Mouse (Mus musculus) monocyte, adult 2 months (primary cell): ENCODE measurements around the gene Gda.
A peak's percentile ranks its signal among the peaks of the same experiment; 100 is the strongest.

Experiments
- DNase-seq, 2 experiments: peaks; one replicate each; pipeline ENCODE4 v3.0.0; 2022; ENCODE audit warnings: low spot score in 2 of 2, low read depth in 1 of 2

Gda gene

GRCm38 (mm10) chr19:21473345-21473744 is at the start of gene Gda:
Gene Gda, minus strand, starts transcription at chr19:21473445.
- no peak for DNase-seq

GRCm38 (mm10) chr19:21520280-21520679 is 47.0 kb upstream of the Gda start:
- no peak for DNase-seq

DNA sequence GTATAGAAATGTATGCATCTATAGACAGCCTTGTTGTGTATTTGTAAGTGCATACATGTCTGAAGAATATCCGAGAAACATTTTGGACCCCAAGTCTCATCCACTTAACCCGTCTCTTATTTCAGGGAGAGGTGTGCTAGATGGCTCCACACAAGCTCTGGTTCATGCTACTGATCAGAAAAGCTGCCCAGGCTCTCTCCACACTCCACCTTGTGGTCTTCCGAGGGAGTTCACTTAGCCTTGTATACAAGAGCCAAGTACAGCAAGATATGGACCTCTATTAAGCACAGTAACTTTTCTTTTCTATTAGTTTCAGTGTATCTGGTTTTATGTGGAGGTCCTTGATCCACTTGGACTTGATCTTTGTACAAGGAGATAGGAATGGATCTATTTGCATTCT is 36.9 kb upstream of the Gda start:
- peak in 1 of 2 experiments; percentile 9 for DNase-seq

DNA sequence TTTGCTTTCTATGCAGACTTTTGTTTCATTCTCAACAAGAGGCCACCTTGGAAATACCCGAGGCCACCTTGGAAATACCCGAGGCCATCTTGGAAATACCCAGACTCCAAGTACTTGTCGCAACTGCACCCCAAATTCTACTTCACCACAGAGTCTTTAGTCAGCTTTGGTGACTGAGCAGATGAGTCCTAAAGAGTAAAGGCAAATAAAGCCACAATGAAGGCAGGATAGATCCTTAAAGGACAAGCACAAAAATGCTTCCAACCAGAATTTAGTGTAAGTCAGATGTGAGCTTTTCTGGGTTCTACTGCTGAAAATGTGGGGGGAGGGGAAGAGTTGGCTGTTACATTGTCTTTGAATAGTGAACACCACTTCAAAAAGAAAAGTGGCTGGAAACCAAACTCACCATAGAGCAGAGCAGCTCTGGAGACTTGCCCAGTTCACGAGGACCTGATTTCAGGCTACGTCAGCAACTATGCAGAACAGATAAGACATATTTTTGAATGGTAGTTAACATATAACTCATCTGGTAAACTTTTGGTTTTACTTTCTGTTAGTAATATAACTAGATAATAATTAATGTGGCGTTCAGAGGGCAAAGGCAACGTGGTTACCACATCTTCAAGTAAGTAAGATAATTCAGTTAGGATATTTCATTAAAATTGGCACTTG is 34.5 kb upstream of the Gda start:
- DNase-seq = no peak

DNA sequence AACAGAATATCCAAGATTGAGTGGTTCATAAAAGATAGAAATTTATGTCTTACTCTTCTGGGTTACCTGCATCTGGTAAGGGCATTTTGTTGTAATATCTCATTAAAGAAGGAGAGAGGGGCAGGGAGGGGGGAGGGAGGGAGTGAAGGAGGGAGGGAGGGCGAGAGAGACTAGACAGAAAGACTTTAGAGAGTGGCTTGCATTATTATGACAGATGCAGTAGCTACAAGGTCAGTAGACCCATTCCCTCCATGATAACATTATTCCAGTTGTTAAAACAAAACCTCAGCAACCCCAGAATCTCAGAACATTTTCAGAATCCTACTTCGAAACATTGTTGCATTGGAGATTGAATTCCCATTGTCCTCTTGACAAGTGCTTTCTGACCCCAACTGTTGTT is 33.9 kb upstream of the Gda start:
- DNase-seq = no peak

GRCm38 (mm10) chr19:21504716-21505115 is 31.5 kb upstream of the Gda start:
- no peak for DNase-seq

DNA sequence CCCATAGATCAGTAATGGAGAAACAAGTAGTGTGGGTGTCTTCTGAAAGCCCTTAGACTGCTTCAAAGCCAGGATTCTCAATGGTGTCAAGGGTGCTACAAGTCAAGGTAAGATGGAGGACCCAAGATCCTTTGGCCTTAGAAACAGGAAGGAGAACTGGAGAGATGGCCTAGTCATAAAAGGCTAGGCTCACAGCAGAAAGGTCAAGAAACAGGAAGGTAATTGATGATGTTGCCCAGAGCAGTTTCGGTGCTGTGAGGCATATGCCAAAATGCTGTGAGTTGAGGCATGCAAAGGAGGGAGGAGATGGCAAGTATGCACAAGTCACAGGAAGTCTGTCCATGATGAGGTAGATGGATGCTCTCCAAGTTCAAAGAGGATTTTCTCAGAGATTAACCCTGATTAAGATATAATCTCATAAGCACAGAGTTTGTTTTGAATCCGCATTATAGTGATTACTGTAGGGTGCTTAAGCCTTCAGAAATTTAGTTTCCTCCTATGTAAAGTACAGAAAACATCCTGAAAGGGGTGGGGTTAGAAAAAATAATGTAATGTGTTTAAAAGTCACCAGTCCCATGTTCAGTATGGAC is 26.2 kb upstream of the Gda start:
- peak; percentile 11 to 47 for DNase-seq

DNA sequence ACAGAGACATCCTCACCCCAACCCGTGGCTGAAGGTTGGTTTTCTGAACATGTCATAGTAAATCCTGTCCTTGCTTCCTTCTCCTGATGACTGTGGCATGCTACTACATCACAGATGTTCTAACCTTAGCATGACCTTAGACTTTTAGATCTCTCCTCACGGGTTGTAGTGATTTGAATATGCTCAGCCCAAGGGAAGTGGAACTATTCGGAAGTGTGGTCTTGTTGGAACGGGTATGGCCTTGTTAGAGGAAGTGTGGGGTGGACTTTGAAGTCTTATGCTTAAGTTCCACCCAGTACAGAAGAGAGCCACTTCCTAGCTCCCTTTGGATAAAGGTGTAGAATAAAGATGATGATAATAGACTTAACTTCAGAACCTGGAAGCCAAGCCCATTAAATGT is 22.6 kb upstream of the Gda start:
- peak; percentile 47 to 61 for DNase-seq

DNA sequence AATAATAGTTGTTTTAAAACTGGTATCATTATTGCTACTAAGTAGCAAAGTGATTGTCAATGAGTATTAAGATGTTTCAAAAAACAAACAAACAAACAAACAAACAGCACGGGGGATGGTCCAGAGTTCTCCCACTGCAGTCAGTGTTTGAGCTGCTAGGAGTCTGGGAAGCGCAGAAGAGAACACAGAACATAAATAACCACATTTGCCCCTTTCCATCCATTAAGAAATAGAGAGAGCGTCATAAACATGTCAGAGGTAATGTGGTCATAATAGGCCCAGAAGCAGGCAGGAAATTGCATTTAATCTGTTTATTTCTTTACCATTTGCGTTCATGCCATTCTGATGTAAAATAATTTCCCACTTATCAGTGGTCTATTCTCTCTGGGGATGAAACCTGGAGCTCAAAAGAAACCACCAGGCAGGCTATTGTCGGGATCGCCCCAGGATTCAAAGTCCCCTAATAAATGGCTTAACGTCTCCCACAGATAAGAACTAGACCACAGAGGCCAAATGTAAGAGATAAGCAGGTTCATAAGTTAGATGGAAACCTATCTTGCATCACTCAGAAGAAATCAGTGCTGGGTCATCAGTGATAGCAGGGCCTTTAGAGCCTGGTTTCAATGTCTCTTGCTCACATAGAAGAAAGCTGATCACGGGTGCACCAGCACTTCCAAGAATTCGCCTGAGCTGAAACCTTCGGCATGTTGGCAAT is 20.7 kb upstream of the Gda start:
- DNase-seq = no peak

- DNase-seq = no peak
These were observed 18.1 kb upstream of the Gda start for GRCm38 (mm10) chr19:21491391-21491790.

DNA sequence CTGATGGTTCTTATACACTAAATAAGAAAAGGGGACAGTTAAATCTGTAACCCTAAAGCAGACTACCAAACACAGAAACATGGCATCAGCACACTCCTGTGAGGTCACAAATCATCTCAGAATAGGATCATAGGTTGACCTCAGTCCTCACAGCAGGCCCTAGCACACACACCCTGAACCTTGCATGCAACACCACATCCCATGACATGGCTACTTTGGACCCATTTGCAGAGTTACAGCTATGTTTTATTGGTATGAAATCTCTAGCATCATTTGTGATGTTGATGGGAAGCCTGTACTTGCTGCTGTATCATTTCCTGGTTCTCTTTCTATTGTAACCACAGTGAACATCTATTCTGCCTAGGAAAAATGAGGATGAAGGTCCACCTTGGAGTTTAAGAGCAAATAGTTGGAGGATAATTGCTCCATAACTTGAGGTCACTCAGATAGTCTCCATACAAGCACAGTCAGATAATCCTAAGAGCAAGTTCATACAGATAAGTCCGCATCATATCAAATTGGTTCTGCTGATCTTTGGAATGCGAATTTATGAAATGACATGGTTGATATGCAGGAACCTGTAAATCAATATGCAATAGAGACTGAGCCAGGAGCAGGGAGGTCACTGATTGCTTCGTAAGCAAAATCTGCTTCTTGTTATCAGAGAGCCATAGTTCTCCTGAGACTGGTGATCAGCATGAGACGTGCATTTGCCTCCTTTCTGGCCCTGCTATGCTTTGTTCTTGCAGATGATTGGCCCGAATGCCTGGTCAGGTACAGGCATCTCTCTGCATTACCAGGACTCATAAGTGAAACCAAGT is 14.1 kb upstream of the Gda start:
- no peak for DNase-seq

DNA sequence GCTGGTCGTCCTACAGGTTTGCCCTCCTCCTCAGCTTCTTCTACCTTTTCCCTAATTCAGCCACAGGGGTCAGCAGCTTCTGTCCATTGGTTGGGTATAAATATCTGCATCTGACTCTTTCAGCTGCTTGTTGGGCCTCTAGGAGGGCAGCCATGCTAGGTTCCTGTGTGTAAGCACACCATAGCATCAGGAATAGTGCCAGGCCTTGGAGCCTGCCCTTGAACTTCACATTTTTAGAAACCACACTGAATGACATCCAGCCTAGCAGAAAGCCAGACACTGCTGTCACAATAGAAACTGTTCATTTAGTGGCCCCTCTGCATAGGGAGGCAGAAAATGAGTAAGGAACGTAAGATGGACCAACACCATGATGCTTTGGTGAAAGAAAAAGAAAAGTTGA is 8.9 kb upstream of the Gda start:
- DNase-seq = no peak

DNA sequence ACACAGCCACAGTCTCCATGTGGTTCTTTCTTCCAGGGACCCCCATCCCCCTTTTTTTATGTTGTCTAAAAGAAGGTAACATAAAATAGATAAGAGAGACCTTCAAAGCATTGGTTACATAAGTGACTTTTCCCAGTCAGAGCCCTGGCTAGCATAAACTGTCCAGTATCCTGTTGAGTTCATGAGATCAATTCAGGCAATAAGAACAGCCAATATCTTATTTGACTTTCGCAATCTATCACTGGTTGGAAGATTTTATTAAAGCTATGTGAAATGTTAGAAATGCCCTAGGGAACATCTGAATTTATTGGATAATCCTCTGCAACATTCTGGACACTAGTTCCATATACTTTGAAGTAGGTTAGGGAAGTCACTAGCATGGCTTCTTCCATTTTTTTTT is 7.8 kb upstream of the Gda start:
- DNase-seq = no peak

DNA sequence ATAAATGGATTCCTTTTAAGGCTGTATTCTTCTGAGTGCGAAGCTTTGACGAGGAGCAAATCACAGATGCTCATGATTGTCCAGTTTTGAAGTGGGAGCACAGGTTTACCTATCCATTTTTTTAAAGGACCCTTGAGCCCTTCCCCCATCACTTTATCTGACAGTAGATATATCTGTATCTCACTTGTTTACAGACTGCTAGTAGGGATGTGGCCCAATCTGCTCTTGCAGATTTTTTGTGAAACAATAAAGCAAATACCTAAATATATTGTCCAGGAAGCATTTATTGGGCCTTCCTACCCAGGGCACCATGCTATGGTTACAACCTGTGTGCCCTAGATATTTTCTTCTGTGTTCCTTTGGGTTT is 6.8 kb upstream of the Gda start:
- DNase-seq = no peak

DNA sequence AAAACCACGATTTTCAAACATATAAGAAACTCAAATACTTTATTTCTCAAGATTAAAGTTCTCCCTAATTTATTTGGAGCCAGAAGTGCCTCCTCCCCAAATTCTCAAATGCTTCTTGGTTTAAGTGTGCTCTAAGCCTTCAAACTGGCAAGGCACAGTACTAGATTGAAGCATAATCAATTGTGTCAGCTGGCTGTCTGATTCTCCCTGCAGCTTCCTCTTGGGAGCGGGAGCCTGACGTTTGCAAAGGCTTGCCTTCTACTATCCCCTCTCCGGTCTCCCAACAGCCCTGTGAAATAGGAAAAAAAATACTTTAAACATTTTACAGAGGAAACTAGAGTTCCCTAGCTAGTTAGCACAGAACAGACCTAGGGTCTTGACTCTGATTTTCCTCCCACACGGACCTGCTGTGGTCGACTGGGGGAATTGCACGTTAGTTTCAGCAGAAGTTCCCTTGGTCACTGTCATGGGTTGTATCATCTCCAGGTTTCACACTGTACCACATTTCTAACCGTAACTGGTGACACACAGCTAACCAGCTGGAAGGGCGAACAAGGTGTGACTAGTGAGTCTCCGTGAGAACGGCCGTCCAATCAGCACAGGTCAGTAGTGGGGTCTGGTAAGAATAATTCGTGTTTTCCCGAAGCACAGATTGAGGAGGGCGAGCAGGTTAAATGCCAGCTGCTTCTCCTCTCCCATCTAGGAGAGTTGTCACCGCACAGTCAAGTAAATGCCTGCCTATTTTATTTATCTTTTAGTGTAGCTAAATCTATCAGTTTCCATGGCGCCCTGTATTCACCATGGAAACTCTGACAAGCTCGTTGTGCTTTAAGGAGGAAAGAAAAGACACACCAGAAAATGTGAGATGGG is 6.2 kb upstream of the Gda start:
- no peak for DNase-seq

GRCm38 (mm10) chr19:21478538-21478937 is 5.3 kb upstream of the Gda start:
- no peak for DNase-seq

DNA sequence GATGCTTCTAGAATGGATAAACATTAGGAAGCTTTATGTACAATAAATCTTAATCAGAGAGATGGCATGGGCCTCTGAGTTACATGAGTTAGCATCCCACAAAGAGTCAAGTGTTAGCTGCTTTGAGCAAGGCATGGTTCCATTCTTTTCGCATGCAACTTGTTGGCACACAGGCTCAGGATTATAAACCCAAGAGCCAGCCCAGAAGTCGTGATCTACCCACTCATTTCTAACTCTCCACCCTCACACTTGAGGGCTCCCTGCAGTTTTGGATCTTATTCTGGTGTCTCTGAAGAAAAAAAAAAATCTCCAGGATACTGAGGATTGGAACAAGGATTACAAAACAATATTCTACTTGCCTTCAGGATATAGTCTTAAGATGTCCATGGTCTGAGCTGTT is 4.5 kb upstream of the Gda start:
- DNase-seq = no peak

DNA sequence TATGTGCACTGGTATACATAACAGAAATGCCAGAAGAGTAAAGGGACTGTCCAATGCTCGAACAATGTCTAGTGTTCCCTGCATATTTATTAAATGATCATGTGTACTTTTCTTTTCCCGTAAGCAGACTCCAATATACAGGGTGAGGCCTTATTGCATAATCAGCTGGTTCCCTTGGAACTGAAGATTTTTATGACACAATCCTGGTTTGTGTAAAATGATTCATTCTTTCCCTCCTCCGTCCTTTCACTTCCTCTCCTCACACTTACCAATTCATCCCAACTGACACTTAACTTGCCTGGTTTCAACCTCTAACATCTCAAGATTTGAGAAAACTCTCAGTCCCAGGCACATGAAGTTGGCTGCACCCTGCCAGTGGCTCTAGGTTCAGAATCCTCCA is 3.5 kb upstream of the Gda start:
- DNase-seq = peak in 1 of 2 experiments; percentile 2

- DNase-seq = peak; percentile 71 to 76
These were observed 994 bp downstream of the Gda start for GRCm38 (mm10) chr19:21472121-21472780.

DNA sequence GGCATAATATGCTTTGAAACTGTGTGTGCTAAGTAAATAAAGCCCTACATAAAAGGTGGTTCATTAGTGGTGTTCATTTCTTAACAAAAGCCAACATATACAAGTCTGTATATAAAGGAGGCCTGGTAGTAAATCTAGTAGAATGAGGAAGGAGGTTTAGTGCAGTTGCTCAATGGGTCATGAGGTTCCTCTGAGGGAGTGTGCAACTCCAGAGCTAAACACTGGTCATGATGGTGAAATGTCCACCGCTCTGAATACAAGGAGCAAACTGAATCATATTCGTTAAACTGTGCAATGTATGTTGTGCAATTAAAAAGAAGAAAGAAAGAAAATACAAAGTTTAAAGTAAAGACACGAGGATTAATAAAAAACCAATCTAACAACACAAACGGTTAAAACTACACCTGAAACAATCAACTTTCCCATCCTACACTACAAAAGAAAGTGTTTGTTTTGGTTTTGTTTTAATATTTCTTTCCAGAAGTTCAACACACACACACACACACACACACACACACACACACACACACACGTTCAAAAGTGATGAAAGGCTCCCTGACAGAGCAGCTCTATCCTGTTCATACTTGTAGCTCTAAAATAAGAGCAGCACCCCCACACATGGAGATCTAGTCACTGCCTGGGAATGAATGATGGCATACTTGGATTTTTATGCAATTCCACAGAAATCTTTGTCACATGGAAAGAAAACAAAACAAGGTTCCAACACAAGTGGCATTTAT is 11.9 kb downstream of the Gda start:
- DNase-seq = peak; percentile 53 to 61
